Mouse (Mus musculus) lung, postnatal 36 days (tissue): ENCODE data around the gene Tmem159.

ENCODE experiments used
- DNase-seq: peaks from one replicate; pipeline ENCODE4 v3.0.0; 2022; ENCODE audit warnings: mixed read lengths

Gene Tmem159

GRCm38 (mm10) chr7:120102164-120102972, at the start of gene Tmem159:
Gene Tmem159 (plus strand): TSS chr7:120102353.
- DNase-seq, result peak; percentile 97

GRCm38 (mm10) chr7:120054016-120054415, 48.1 kb upstream of the Tmem159 start:
- DNase-seq, result no peak

- no peak for DNase-seq
These were observed 46.7 kb upstream of the Tmem159 start for GRCm38 (mm10) chr7:120055479-120055878.

- DNase-seq, result no peak
These were observed 38.1 kb upstream of the Tmem159 start for GRCm38 (mm10) chr7:120064045-120064444.

GRCm38 (mm10) chr7:120068114-120068513, 34.0 kb upstream of the Tmem159 start:
- DNase-seq, result no peak

- DNase-seq, result no peak
These were observed 33.0 kb upstream of the Tmem159 start for GRCm38 (mm10) chr7:120069164-120069563.

GRCm38 (mm10) chr7:120080177-120080576, 22.0 kb upstream of the Tmem159 start:
- no peak for DNase-seq

- no peak for DNase-seq
These were observed 9.1 kb upstream of the Tmem159 start for GRCm38 (mm10) chr7:120093033-120093432.

- DNase-seq, result no peak
These were observed 7.9 kb upstream of the Tmem159 start for GRCm38 (mm10) chr7:120094216-120094615.

GRCm38 (mm10) chr7:120095180-120095579, 7.0 kb upstream of the Tmem159 start, which contains the start of gene Dnah3:
Gene Dnah3 (minus strand): TSS chr7:120095280.
- no peak for DNase-seq

GRCm38 (mm10) chr7:120097845-120098244, 4.3 kb upstream of the Tmem159 start:
- DNase-seq, result peak; percentile 87

GRCm38 (mm10) chr7:120098403-120098802, 3.8 kb upstream of the Tmem159 start:
- DNase-seq, result peak; percentile 93

- DNase-seq, result peak; percentile 72
These were observed 940 bp downstream of the Tmem159 start for GRCm38 (mm10) chr7:120103019-120103567.

- no peak for DNase-seq
These were observed 2.8 kb downstream of the Tmem159 start for GRCm38 (mm10) chr7:120104975-120105374.

- no peak for DNase-seq
These were observed 4.2 kb downstream of the Tmem159 start for GRCm38 (mm10) chr7:120106356-120106755.

GRCm38 (mm10) chr7:120109676-120110075, 7.5 kb downstream of the Tmem159 start:
- DNase-seq, result no peak

- DNase-seq, result no peak
These were observed 14.8 kb downstream of the Tmem159 start for GRCm38 (mm10) chr7:120116976-120117375.

GRCm38 (mm10) chr7:120117529-120117928, 15.4 kb downstream of the Tmem159 start:
- DNase-seq, result no peak

- peak; percentile 84 for DNase-seq
These were observed 21.6 kb downstream of the Tmem159 start for GRCm38 (mm10) chr7:120123776-120124175.

GRCm38 (mm10) chr7:120124844-120125243, 22.7 kb downstream of the Tmem159 start:
- DNase-seq, result peak; percentile 88

- no peak for DNase-seq
These were observed 25.0 kb downstream of the Tmem159 start for GRCm38 (mm10) chr7:120126976-120127685.

GRCm38 (mm10) chr7:120127686-120128059, 25.5 kb downstream of the Tmem159 start:
- DNase-seq, result no peak

GRCm38 (mm10) chr7:120128951-120129350, 26.8 kb downstream of the Tmem159 start:
- peak; percentile 79 for DNase-seq

- no peak for DNase-seq
These were observed 40.6 kb downstream of the Tmem159 start for GRCm38 (mm10) chr7:120142743-120143142.
